Mouse (Mus musculus) lung, embryonic 16.5 days (tissue): ENCODE results near the gene Gm438. TPM values are rescaled to one million over a fixed set of nuclear protein-coding genes. Genes with fewer than 3 reads are reported as not detected.
"Not testable (repeated sequence)": the region's sequence is repeated elsewhere in the genome, so short reads cannot be mapped to it uniquely, and the experiment has no call there.

Experiments used
- ATAC-seq: fragments of 200-750 bp; cut with Nextera tagmentation; 2 replicates; pipeline ENCODE4 v1.8.0; 2017; ENCODE audit warnings: low read depth, mild to moderate bottlenecking, moderate library complexity
- H3K27ac ChIP-seq: fragments of 300-500 bp; sonication (generic); 2 replicates; pipeline ENCODE4 v1.5.1; 2014; ENCODE audit warnings: mild to moderate bottlenecking, control low read depth, low read length
- H3K27me3 ChIP-seq: fragments of 300-500 bp; sonication (generic); 2 replicates; pipeline ENCODE4 v1.6.1; 2014; ENCODE audit warnings: low read depth, low read length, mixed read lengths; ENCODE audit not compliant: control insufficient read depth, insufficient read depth
- H3K36me3 ChIP-seq: fragments of 300-500 bp; sonication (generic); 2 replicates; pipeline ENCODE4 v1.6.1; 2014; ENCODE audit warnings: low read length; ENCODE audit not compliant: control insufficient read depth, insufficient read depth
- H3K4me1 ChIP-seq: fragments of 300-500 bp; sonication (generic); replicated peaks from 2 replicates; pipeline ENCODE4 v1.6.1; 2014; ENCODE audit warnings: low read length, mixed read lengths; ENCODE audit not compliant: control insufficient read depth, insufficient read depth
- H3K4me2 ChIP-seq: fragments of 300-500 bp; sonication (generic); 2 replicates; pipeline ENCODE4 v1.6.1; 2014; ENCODE audit warnings: low read depth, low read length, control low read depth
- H3K4me3 ChIP-seq: fragments of 300-500 bp; sonication (generic); 2 replicates; pipeline ENCODE4 v1.5.1; 2014; ENCODE audit warnings: mild to moderate bottlenecking, low read length, control low read depth
- H3K9ac ChIP-seq: fragments of 300-500 bp; sonication (generic); 2 replicates; pipeline ENCODE4 v1.6.1; 2014; ENCODE audit warnings: low read length, control low read depth
- H3K9me3 ChIP-seq: fragments of 300-500 bp; sonication (generic); 2 replicates; pipeline ENCODE4 v1.6.1; 2016; ENCODE audit warnings: low read length; ENCODE audit not compliant: control insufficient read depth
- WGBS: fragments of 180-500 bp; shearing (Covaris S2); extraction: QIAGEN DNeasy Blood & Tissue Kit; methylation state at CpG from one replicate; pipeline ENCODE4 v1.1.7; 2014; 5-methylcytosine and 5-hydroxymethylcytosine counted together
- polyA plus RNA-seq: library from polyadenylated mRNA; unstranded; fragments of >200 nt; fragmentation: Nextera tagmentation; extraction: Ambion mirVana; gene quantifications from 2 replicates; pipeline ENCODE4 v1.2.1, GENCODE M21; 2015

Gene Gm438
- polyA plus RNA-seq = not detected in 2 replicates

DNA sequence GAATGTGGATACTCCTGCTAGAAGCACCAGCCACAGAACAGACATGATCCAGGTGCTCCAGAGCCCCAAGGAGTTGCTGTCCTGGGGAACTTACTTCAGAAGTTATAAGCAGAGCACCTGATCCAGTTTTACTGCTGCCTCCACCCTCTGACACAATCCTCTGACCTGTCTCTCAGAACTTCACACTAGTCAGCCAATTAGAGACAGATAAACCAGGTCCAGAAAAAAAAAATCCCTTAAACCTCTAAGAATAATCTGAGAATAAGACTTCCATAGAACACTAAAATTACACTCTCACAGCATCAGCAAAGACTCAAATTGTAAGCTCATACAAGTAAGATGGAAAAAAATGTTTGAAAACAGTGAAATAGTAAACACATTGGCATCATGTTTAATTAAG lies at the start of gene Gm438:
Gm438 (minus strand) TSS at position 101 of the 400 bp plus-strand sequence.
- Histone ChIP-seq H3K4me3 (no peak within 1 kb of the TSS), H3K9me3 (no peaks in the 10 kb centered on the region), H3K9ac (no peak within 1 kb of the TSS), H3K4me2 (no peak within 1 kb of the TSS), H3K36me3 (no peaks in the 10 kb centered on the region), H3K27ac (no peak within 1 kb of the TSS), H3K27me3 (no peaks in the 10 kb centered on the region), H3K4me1 (no peaks in the 10 kb centered on the region)
- no peak for ATAC-seq

DNA sequence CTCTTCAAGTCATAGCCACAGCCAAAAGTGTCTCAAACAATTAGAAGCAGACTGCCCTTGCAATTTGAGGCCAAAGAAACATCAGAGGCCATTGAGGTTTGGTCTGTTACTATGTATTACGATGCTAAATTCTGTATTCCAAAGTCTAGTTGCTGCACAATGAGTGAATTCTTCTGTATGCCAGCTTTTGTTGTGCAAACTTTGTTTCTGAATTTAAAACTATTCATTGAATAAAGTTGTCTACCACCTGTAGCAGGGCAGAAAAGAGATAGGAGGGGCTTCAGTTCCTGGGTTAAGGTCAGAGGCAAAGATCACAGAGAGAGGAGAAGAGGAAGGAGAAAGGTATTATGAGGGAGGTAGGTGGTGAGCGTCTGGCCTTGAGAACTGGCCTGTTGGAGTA lies 38.3 kb upstream of the Gm438 start:
- Histone ChIP-seq H3K4me3 (no peak overlapping the region), H3K4me2 (no peak overlapping the region), H3K36me3 (no peaks in the 10 kb centered on the region), H3K9me3 (no peaks in the 10 kb centered on the region; the same call in 1 of the 2 replicates), H3K27me3 (no peaks in the 10 kb centered on the region), H3K4me1 (no peaks in the 10 kb centered on the region), H3K9ac (no peak overlapping the region), H3K27ac (no peak overlapping the region)
- 65% methylated on average over 2 of the region's 2 CpGs for WGBS
- no peak for ATAC-seq

DNA sequence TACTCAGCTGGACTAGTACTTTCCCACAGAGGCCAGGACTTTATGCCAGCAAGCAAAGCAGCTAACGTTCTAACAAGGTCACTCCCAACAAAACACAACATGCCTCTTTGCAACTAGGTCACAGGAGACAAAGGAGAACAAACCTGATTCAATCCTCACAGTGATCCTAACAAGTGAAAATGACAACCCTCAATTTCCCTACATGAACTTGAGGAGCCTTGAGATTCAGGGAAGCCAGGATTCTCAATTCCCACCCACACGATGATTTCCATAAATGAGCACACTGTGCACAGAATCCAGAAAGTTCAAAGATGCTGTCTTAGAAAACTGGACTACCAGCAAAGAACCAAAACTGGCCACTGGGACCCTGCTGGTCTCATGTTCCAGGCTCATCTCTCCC lies 37.6 kb upstream of the Gm438 start:
- H3K9ac ChIP-seq = no peak overlapping the region
- no peak for ATAC-seq
- no peaks in the 10 kb centered on the region for H3K27me3 ChIP-seq
- H3K4me2 ChIP-seq = no peak overlapping the region
- no peak overlapping the region for H3K4me3 ChIP-seq
- no peaks in the 10 kb centered on the region for H3K4me1 ChIP-seq
- WGBS = 81% methylated on average over 2 of the region's 2 CpGs
- no peaks in the 10 kb centered on the region; the same call in 1 of the 2 replicates for H3K9me3 ChIP-seq
- H3K36me3 ChIP-seq = no peaks in the 10 kb centered on the region
- H3K27ac ChIP-seq = no peak overlapping the region

DNA sequence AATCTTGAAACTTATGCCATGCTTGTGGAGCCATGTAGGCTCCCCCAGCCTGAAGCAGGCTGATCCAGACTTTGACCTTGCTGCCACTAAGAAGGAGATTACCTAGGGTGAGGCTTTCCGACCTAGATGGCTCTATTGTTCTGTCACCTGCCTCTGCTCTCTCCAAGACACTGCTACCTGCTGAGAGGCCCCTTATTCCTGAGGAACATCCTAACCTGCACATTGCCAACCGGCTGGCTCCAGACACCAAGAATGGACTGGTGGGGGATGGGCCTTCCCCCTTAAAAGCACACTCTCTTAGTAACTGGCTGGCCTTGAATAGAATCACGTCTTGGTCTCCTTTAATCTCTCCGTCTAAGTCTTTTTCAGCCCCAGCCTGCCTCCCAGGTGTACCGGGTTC lies 20.8 kb upstream of the Gm438 start:
- not testable (repeated sequence) for H3K9me3 ChIP-seq, H3K4me3 ChIP-seq, H3K27me3 ChIP-seq, H3K36me3 ChIP-seq, H3K9ac ChIP-seq, ATAC-seq, H3K4me1 ChIP-seq, H3K27ac ChIP-seq, H3K4me2 ChIP-seq
- WGBS = 47% methylated on average over 5 of the region's 5 CpGs

DNA sequence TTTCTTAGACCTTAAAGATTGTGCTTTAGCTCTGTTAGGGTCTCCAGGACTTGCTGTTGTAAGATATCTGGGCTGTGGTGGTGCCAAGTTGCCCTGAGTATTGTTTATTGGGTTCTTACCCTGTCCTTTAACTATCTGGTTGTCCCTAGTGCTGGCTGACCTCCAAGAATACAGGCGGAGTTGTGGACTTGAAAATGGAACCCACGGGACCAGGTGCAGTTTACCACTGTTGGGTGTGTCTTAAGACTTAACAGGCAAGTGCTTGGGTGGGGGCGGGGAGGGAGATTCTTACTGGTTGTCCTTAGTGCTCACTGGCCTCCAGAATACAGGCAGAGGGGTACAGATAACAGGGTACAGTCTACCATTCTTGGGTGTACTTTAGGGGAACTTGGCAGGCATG lies 17.2 kb upstream of the Gm438 start:
- no peaks in the 10 kb centered on the region for H3K4me1 ChIP-seq
- 79% methylated on average over 3 of the region's 3 CpGs for WGBS
- ATAC-seq = no peak

GRCm38 (mm10) chr4:144790141-144790540 lies 3.8 kb upstream of the Gm438 start:
- Histone ChIP-seq H3K4me1 (no peaks in the 10 kb centered on the region), H3K9ac (no peak overlapping the region), H3K36me3 (no peaks in the 10 kb centered on the region), H3K9me3 (no peaks in the 10 kb centered on the region), H3K4me2 (no peak overlapping the region), H3K27me3 (no peaks in the 10 kb centered on the region), H3K27ac (no peak overlapping the region), H3K4me3 (no peak overlapping the region)
- 95% methylated on average over 1 of the region's 1 CpGs for WGBS
- no peak for ATAC-seq

More for the DNA sequence above, 17.2 kb upstream of the Gm438 start:
- Histone ChIP-seq H3K9ac (no peak overlapping the region), H3K36me3 (no peaks in the 10 kb centered on the region), H3K4me3 (no peak overlapping the region), H3K27me3 (no peaks in the 10 kb centered on the region), H3K9me3 (no peaks in the 10 kb centered on the region), H3K27ac (no peak overlapping the region), H3K4me2 (no peak overlapping the region)

GRCm38 (mm10) chr4:144782476-144783197 lies 3.7 kb downstream of the Gm438 start:
- H3K4me1 ChIP-seq = no peaks in the 10 kb centered on the region
- 60% methylated on average over 3 of the region's 3 CpGs for WGBS
- H3K27ac ChIP-seq = no peak overlapping the region

GRCm38 (mm10) chr4:144765722-144766121 lies 20.7 kb downstream of the Gm438 start:
- Histone ChIP-seq H3K27ac (no peak overlapping the region), H3K4me3 (no peak overlapping the region), H3K9ac (no peak overlapping the region), H3K4me1 (no peaks in the 10 kb centered on the region), H3K27me3 (no peaks in the 10 kb centered on the region), H3K9me3 (no peaks in the 10 kb centered on the region), H3K4me2 (no peak overlapping the region), H3K36me3 (no peaks in the 10 kb centered on the region)
- no peak for ATAC-seq
- 28% methylated on average over 2 of the region's 2 CpGs for WGBS

More at GRCm38 (mm10) chr4:144782476-144783197, 3.7 kb downstream of the Gm438 start:
- no peak overlapping the region for H3K9ac ChIP-seq
- no peaks in the 10 kb centered on the region; the same call in 1 of the 2 replicates for H3K9me3 ChIP-seq
- ATAC-seq = no peak
- H3K4me2 ChIP-seq = no peak overlapping the region
- H3K36me3 ChIP-seq = no peaks in the 10 kb centered on the region
- H3K4me3 ChIP-seq = no peak overlapping the region
- H3K27me3 ChIP-seq = no peaks in the 10 kb centered on the region

- Histone ChIP-seq H3K4me2 (no peak overlapping the region), H3K9me3 (0 out of 2 replicates have a peak, but pooled peaks cover 3% of the 10 kb centered on the region), H3K27me3 (no peaks in the 10 kb centered on the region), H3K27ac (no peak overlapping the region), H3K4me1 (no peaks in the 10 kb centered on the region), H3K9ac (no peak overlapping the region), H3K36me3 (no peaks in the 10 kb centered on the region), H3K4me3 (no peak overlapping the region)
- ATAC-seq = no peak
- 30% methylated on average over 1 of the region's 1 CpGs for WGBS
These were observed 37.2 kb downstream of the Gm438 start for GRCm38 (mm10) chr4:144749139-144749538.
